Mouse (Mus musculus) CD4-positive naive resting alpha-beta T cell, adult 57 days (primary cell): ENCODE measurements around the gene Kif9. TPM values are rescaled to one million over a fixed set of nuclear protein-coding genes. Genes with fewer than 3 reads are reported as not detected.

Experiments used
- total RNA-seq: library from RNA; stranded (reverse); gene quantifications from one replicate; pipeline ENCODE4 v1.2.4, GENCODE M21; 2023

Gene Kif9
- total RNA-seq = 0.27 TPM

DNA sequence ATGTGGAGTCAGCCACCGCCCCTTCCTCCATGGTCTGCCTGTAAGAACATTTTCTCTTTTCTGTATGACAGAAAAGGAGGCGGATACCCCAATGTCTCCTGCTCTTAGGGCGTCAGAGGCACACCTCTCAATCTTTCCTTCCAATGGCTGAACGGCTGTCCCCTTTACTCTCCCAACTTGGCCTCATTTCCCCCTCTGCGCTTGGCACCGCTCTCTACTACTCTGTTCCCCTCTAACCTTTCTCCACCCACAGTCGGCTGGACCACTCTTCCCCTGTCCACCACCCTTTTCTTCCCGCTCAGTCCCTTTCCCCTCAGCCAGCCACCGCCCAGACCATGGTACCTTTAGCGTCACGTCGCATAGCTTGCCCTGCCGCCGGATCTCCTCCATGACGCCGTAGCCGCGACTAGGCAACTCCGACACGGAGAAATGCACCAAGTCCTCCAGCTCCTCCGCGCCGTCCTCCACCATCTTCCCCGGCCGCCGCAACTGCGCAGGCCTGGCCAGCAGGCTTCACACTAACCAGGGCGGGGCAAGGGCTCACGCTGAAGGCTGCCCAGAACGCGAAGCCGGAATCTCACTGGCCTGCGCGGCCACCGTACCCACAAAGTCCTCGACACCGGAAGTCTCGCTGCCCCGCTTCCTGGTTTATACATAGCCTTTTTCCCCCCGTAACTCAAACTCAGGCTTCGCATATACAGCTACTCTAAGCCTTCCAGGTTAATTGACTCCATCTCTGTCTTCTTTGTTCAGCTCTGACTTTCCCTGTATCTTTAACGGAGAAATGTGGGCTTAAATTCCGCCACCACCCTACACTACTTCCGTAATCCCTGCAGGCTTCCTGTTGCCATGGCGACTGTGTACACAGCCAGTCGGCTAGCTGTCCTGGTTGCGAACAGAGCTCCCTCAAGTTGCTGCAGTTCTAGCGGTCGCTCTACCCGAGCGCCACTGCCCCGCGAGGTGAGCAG is at the start of gene Kif9, which contains the start of gene Klhl18:
TSS of gene Kif9 (plus strand) at position 835 of the 968 bp plus-strand sequence.
TSS of gene Klhl18 (minus strand) at position 571 of the 968 bp plus-strand sequence.

DNA sequence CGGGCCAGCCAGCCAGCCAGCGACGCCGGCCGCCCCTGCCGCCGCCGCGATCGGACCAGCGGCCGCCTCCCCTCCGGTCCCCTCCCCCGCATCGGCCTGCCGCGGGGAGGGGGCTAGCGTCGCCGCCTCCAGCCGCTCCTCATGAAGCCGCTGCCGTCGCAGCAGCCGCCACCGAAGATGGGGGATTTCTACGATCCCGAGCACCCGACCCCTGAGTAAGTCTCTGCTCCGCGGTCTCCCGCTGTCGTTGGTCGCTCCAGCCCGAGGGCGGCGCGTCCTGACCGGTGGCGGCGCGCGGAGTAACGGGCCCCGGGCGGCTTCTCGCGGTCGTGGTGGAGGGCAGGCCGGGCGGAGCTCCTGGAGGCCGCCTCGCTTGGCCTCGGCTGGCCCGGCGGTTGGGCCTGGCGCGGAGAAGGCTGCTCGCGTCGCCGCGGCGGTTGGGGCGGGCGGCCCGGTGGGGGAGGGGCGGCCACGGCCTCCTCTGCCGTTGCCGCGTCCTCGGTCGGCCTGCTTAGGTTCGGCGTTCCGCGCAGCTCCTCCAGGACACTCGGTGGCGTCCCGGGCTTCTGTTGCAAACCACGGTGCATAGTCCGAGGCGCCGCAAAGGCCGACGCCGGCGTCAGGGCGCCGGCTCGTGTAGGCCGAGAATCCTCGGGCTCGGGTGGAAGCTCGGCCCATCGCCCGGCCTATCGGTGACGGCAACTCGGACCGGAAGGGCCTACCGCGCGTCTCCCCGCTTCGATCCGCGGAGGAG is 56.0 kb downstream of the Kif9 start, which contains the start of gene Setd2:
TSS of gene Setd2 (plus strand) at position 60 of the 754 bp plus-strand sequence.

Other genes with a start within 250 kb of the Kif9 start
- 4.4 TPM for gene Cspg5, start 233.2 kb upstream of the Kif9 start, total RNA-seq
- 9.9 TPM for gene Elp6, start 171.8 kb upstream of the Kif9 start, total RNA-seq
- gene Scap, start 143.7 kb upstream of the Kif9 start, total RNA-seq = 95.7 TPM
- gene Ptpn23, start 68.7 kb upstream of the Kif9 start, total RNA-seq = 64.4 TPM
- 5.6 TPM for gene Ngp, start 57.2 kb upstream of the Kif9 start, total RNA-seq
- 35.7 TPM for gene Klhl18, start 264 bp upstream of the Kif9 start, total RNA-seq
- gene Setd2, start 55.6 kb downstream of the Kif9 start, total RNA-seq = 134 TPM
- 5.7 TPM for gene Nradd, start 147.5 kb downstream of the Kif9 start, total RNA-seq
- 81.3 TPM for gene Nbeal2, start 177.2 kb downstream of the Kif9 start, total RNA-seq
- 83.5 TPM for gene Ccdc12, start 179.5 kb downstream of the Kif9 start, total RNA-seq